8 mouse cellular contexts compared by ENCODE assay signal in the genomic region with DNA sequence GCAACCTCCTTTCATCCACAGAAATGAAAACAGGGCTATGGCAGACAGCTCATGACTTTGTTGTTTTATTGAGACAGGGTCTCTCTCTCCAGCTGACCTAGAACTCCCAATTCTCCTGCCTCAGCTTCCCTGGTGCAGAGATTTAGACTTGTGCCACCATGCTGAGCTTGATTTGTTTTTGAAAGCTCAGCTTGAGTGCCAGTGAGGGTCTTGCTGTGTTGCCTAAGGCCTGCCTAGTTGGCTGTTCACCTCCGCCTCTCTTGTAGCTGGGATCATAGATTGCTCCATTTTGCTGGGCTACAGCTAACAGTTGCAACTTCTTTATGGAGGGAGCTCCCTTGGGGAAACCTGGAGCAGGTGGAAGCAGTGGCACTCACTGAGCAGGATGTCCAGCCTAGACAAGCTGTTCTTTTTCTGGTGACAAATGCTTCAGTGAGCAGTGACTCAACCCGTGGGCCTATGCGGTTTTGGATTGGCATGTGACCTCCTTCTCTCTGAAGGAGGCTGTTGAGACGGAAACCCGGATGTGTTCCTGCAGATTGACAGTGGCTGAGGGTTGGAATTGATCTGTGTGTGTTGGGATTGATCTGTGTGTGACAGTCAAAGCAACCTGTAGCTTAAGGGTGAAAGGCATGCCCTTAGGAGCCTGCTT.
DNase-seq lines count a peak whose midpoint lies in the region; ATAC-seq and TF ChIP-seq lines count a peak whose summit lies in the region.

No protein-coding gene starts in this region.

- no peak overlapping the region for H3K27ac ChIP-seq in kidney, postnatal 0 days
- no peak overlapping the region for H3K27ac ChIP-seq in hindbrain, embryonic 15.5 days (replicated peaks)
- H3K27ac ChIP-seq in stomach, embryonic 16.5 days (ENCODE audit: low read length), result no peak overlapping the region

- H3K4me3 ChIP-seq in kidney, postnatal 0 days (replicated peaks; ENCODE audit: low read depth, low read length), result no peak overlapping the region
- H3K4me3 ChIP-seq in hindbrain, embryonic 15.5 days, result no peak overlapping the region
- H3K4me3 ChIP-seq in stomach, embryonic 16.5 days (replicated peaks; ENCODE audit: low read length), result no peak overlapping the region

- no peak for DNase-seq in kidney, postnatal 0 days (ENCODE audit: low spot score)
- no peak for DNase-seq in kidney, adult 11 months
- DNase-seq in ES-CJ7 (ENCODE audit: low read depth, low spot score), result peak; percentile 64
- DNase-seq in cerebellum, postnatal 25 days, result peak; percentile 40 to 42
- DNase-seq in layer of hippocampus, postnatal 36 days, result no peak
- no peak for DNase-seq in c-Kit-positive CD71-positive TER-119-positive erythroid progenitor cells, embryonic 14.5 days (ENCODE audit: low spot score)

- ATAC-seq in kidney, postnatal 0 days (replicated peaks; ENCODE audit: low FRiP score, low read depth), result 0 out of 2 replicates have a peak, but pooled peaks have one; percentile 46
- ATAC-seq in hindbrain, embryonic 15.5 days (ENCODE audit: low FRiP score, low read depth), result peak; percentile 6; the same call in 1 of the 2 replicates
- no peak for ATAC-seq in stomach, embryonic 16.5 days (ENCODE audit: insufficient read depth, low FRiP score)

- no peak for TF ChIP-seq CTCF in kidney, postnatal 0 days (IDR thresholded peaks at IDR 0.05; ENCODE audit: low read depth)

- no peaks in the 10 kb centered on the region for H3K36me3 ChIP-seq in kidney, postnatal 0 days (ENCODE audit: insufficient read depth, low read length)
- no peaks in the 10 kb centered on the region for H3K36me3 ChIP-seq in hindbrain, embryonic 15.5 days
- H3K36me3 ChIP-seq in stomach, embryonic 16.5 days (ENCODE audit: control insufficient read depth, insufficient read depth, low read length), result no peaks in the 10 kb centered on the region

- H3K9me3 ChIP-seq in kidney, postnatal 0 days (replicated peaks; ENCODE audit: low read length), result no peaks in the 10 kb centered on the region
- H3K9me3 ChIP-seq in hindbrain, embryonic 15.5 days, result no peaks in the 10 kb centered on the region
- H3K9me3 ChIP-seq in stomach, embryonic 16.5 days (replicated peaks; ENCODE audit: control insufficient read depth, low read length), result no peaks in the 10 kb centered on the region

- H3K27me3 ChIP-seq in kidney, postnatal 0 days (ENCODE audit: insufficient read depth, low read length), result no peaks in the 10 kb centered on the region
- H3K27me3 ChIP-seq in hindbrain, embryonic 15.5 days, result no peaks in the 10 kb centered on the region
- no peaks in the 10 kb centered on the region for H3K27me3 ChIP-seq in stomach, embryonic 16.5 days (ENCODE audit: control insufficient read depth, insufficient read depth, low read length)

- WGBS in kidney, postnatal 0 days, result 36% methylated on average over 5 of the region's 5 CpGs
- 52% methylated on average over 5 of the region's 5 CpGs for WGBS in hindbrain, embryonic 15.5 days
- 54% methylated on average over 5 of the region's 5 CpGs for WGBS in stomach, embryonic 16.5 days

- 0 out of 2 replicates have a peak, but pooled peaks cover 5% of the 10 kb centered on the region for H3K4me1 ChIP-seq in kidney, postnatal 0 days (replicated peaks; ENCODE audit: insufficient read depth, low read length)
- peaks cover 10% of the 10 kb centered on the region; the same call in 1 of the 2 replicates for H3K4me1 ChIP-seq in hindbrain, embryonic 15.5 days (replicated peaks)
- H3K4me1 ChIP-seq in stomach, embryonic 16.5 days (ENCODE audit: control insufficient read depth, insufficient read depth, low read length), result 0 out of 2 replicates have a peak, but pooled peaks cover 2% of the 10 kb centered on the region

- H3K9ac ChIP-seq in kidney, postnatal 0 days (ENCODE audit: low read depth, low read length), result no peak overlapping the region
- no peak overlapping the region for H3K9ac ChIP-seq in hindbrain, embryonic 15.5 days
- no peak overlapping the region for H3K9ac ChIP-seq in stomach, embryonic 16.5 days (ENCODE audit: low read length)

- H3K4me2 ChIP-seq in kidney, postnatal 0 days (ENCODE audit: low read length), result no peak overlapping the region
- peak overlapping the region; percentile 88; the same call in 1 of the 2 replicates for H3K4me2 ChIP-seq in hindbrain, embryonic 15.5 days
- peak overlapping the region; percentile 95; the same call in 1 of the 2 replicates for H3K4me2 ChIP-seq in stomach, embryonic 16.5 days (ENCODE audit: low read depth, low read length)

Comparison
In these comparisons a context has a peak if more than half of its experiments do, and no peak if none do; other contexts are left out.
1. DNase-seq: peak in ES-CJ7 (single experiment) and cerebellum, postnatal 25 days (2 of 2); none in kidney, postnatal 0 days (single experiment), kidney, adult 11 months (single experiment), layer of hippocampus, postnatal 36 days (0 of 2) and c-Kit-positive CD71-positive TER-119-positive erythroid progenitor cells, embryonic 14.5 days (single experiment).